Mouse (Mus musculus) monocyte, adult 5-6 weeks (primary cell): Measurements from ENCODE around the gene Card14. TPM values are rescaled to one million over a fixed set of nuclear protein-coding genes. Genes with fewer than 3 reads are reported as not detected.
"Not testable (repeated sequence)": the region's sequence is repeated elsewhere in the genome, so short reads cannot be mapped to it uniquely, and the experiment has no call there.

Experiments
- ATAC-seq: fragments of 153-309, 156-312 bp; replicated peaks from 2 replicates; pipeline ENCODE4 v1.8.0; 2017; ENCODE audit warnings: mild to moderate bottlenecking; ENCODE audit not compliant: low TSS enrichment, insufficient number of reproducible peaks, severe bottlenecking, poor library complexity, low FRiP score
- total RNA-seq: library from RNA; stranded (forward); fragments of 200-1000, 200-491, 200-594 nt; gene quantifications from 3 replicates; pipeline ENCODE4 v1.2.3, GENCODE M21; 2017

Gene Card14
- 0.19 TPM in 1 of 3 replicates, not detected in the others for total RNA-seq

GRCm38 (mm10) chr11:119307658-119307867 lies at the start of gene Card14:
Card14 (plus strand) TSS chr11:119307768.
- ATAC-seq = no peak

GRCm38 (mm10) chr11:119258216-119258571 lies 49.4 kb upstream of the Card14 start:
- no peak for ATAC-seq

- ATAC-seq = peak; percentile 57; the same call in 1 of the 2 replicates
Observed at GRCm38 (mm10) chr11:119258572-119259322, 48.8 kb upstream of the Card14 start.

- ATAC-seq = no peak
Observed at GRCm38 (mm10) chr11:119259977-119260376, 47.6 kb upstream of the Card14 start.

GRCm38 (mm10) chr11:119264413-119264812 lies 43.2 kb upstream of the Card14 start:
- no peak for ATAC-seq

- no peak for ATAC-seq
Observed at GRCm38 (mm10) chr11:119265811-119266210, 41.8 kb upstream of the Card14 start.

GRCm38 (mm10) chr11:119267241-119267674 lies 40.3 kb upstream of the Card14 start:
- no peak for ATAC-seq

GRCm38 (mm10) chr11:119267768-119268556 lies 39.6 kb upstream of the Card14 start, which contains the start of gene Gaa:
Gaa (plus strand) TSS chr11:119267887.
- ATAC-seq = peak; percentile 95

- no peak for ATAC-seq
Observed at GRCm38 (mm10) chr11:119268557-119269195, 38.9 kb upstream of the Card14 start.

GRCm38 (mm10) chr11:119272492-119272891 lies 35.1 kb upstream of the Card14 start:
- ATAC-seq = not testable (repeated sequence)

GRCm38 (mm10) chr11:119273186-119273930 lies 34.2 kb upstream of the Card14 start:
- no peak for ATAC-seq

GRCm38 (mm10) chr11:119281030-119281429 lies 26.5 kb upstream of the Card14 start:
- no peak for ATAC-seq

- ATAC-seq = no peak; the same call in 1 of the 2 replicates
Observed at GRCm38 (mm10) chr11:119285791-119286527, 21.6 kb upstream of the Card14 start.

GRCm38 (mm10) chr11:119287207-119287992 lies 20.2 kb upstream of the Card14 start:
- ATAC-seq = no peak

GRCm38 (mm10) chr11:119292861-119293260 lies 14.7 kb upstream of the Card14 start:
- ATAC-seq = not testable (repeated sequence)

GRCm38 (mm10) chr11:119297996-119298395 lies 9.6 kb upstream of the Card14 start:
- ATAC-seq = no peak

- ATAC-seq = no peak
Observed at GRCm38 (mm10) chr11:119298917-119299316, 8.7 kb upstream of the Card14 start.
